Mouse (Mus musculus) midbrain, postnatal 0 days (tissue): ENCODE results near the gene Sfi1. TPM values are rescaled to one million over a fixed set of nuclear protein-coding genes. Genes with fewer than 3 reads are reported as not detected.
A peak's percentile ranks its signal among the peaks of the same experiment; 100 is the strongest.
"Not testable (repeated sequence)": the region's sequence is repeated elsewhere in the genome, so short reads cannot be mapped to it uniquely, and the experiment has no call there.

Source experiments
- ATAC-seq: fragments of 200-750 bp; cut with Nextera tagmentation; 2 replicates; pipeline ENCODE4 v1.8.0; 2017; ENCODE audit warnings: moderate number of reproducible peaks, mild to moderate bottlenecking, moderate TSS enrichment, moderate library complexity; ENCODE audit not compliant: low FRiP score
- DNase-seq: peaks from one replicate; pipeline ENCODE4 v3.0.0-alpha.2; 2015; ENCODE audit warnings: low spot score
- H3K27ac ChIP-seq: fragments of 300-500 bp; sonication (generic); 2 replicates; pipeline ENCODE4 v1.5.1; 2014; ENCODE audit warnings: low read depth, mild to moderate bottlenecking, low read length, mixed read lengths
- H3K27me3 ChIP-seq: fragments of 300-500 bp; sonication (generic); 2 replicates; pipeline ENCODE4 v1.6.1; 2014; ENCODE audit warnings: low read length, control low read depth, mixed read lengths; ENCODE audit not compliant: insufficient read depth
- H3K36me3 ChIP-seq: fragments of 300-500 bp; sonication (generic); 2 replicates; pipeline ENCODE4 v1.6.1; 2014; ENCODE audit warnings: low read length, control low read depth, mixed read lengths; ENCODE audit not compliant: insufficient read depth
- H3K4me1 ChIP-seq: fragments of 300-500 bp; sonication (generic); 2 replicates; pipeline ENCODE4 v1.6.1; 2014; ENCODE audit warnings: mild to moderate bottlenecking, control low read depth, antibody characterized with exemption, low read length, mixed read lengths; ENCODE audit not compliant: insufficient read depth
- H3K4me2 ChIP-seq: fragments of 300-500 bp; sonication (generic); 2 replicates; pipeline ENCODE4 v1.6.1; 2014; ENCODE audit warnings: low read depth, mild to moderate bottlenecking, low read length, mixed read lengths; ENCODE audit not compliant: poor library complexity, severe bottlenecking
- H3K4me3 ChIP-seq: fragments of 300-500 bp; sonication (generic); 2 replicates; pipeline ENCODE4 v1.5.1; 2014; ENCODE audit warnings: low read depth, mild to moderate bottlenecking, low read length, moderate library complexity
- H3K9ac ChIP-seq: fragments of 300-500 bp; sonication (generic); replicated peaks from 2 replicates; pipeline ENCODE4 v1.6.1; 2014; ENCODE audit warnings: mild to moderate bottlenecking, low read length, moderate library complexity, mixed read lengths; ENCODE audit not compliant: poor library complexity, severe bottlenecking
- H3K9me3 ChIP-seq: fragments of 300-500 bp; sonication (generic); 2 replicates; pipeline ENCODE4 v1.6.1; 2016; ENCODE audit warnings: low read length, control low read depth
- WGBS: fragments of 180-500 bp; shearing (Covaris S2); extraction: QIAGEN DNeasy Blood & Tissue Kit; methylation state at CpG from one replicate; pipeline ENCODE4 v1.1.7; 2014; 5-methylcytosine and 5-hydroxymethylcytosine counted together
- polyA plus RNA-seq: library from polyadenylated mRNA; unstranded; fragments of >200 nt; fragmentation: Nextera tagmentation; extraction: Ambion mirVana; gene quantifications from 2 replicates; pipeline ENCODE4 v1.2.1, GENCODE M21; 2015
- total RNA-seq: library from RNA; depleted of rRNA; stranded (reverse); fragments of >200 nt; gene quantifications from 2 replicates; pipeline ENCODE4 v1.2.3, GENCODE M21; 2014

Gene Sfi1
- total and polyA plus RNA-seq, 2 experiments from 2014 or later = 11.3 to 17.6 TPM

DNA sequence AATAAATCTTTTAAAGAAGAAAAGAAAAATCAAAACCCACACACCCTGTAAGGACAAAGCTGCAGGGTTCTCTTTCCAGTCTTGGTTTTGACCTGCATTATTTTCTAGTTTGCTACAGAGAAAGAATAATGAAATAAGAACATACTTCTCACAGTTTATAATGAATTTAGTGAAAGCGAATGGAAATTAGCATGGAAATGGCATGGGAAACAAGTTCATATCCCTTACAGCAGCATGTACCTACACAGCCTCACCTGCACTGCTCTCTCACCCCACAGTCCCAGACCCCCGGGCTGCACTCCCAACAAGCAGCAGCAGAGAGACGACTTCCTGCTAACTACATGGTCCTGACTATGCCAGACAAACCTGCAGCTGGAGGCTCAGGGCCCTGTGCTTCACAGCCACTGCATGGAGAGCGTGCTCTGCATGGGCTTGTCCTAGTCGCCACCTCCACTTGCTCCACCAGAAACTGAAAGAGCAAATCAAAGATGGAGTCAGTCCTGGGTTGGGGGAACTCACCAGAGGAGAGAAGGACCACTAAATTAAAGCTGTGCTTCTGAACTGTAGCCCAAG is 28.0 kb downstream of the Sfi1 start:
- not testable (repeated sequence) for H3K9ac ChIP-seq, H3K4me3 ChIP-seq, H3K36me3 ChIP-seq, H3K27ac ChIP-seq, H3K27me3 ChIP-seq, H3K4me2 ChIP-seq, H3K4me1 ChIP-seq
- 85% methylated on average over 3 of the region's 5 CpGs for WGBS
- ATAC-seq (peak; percentile 2; the same call in 1 of the 2 replicates), DNase-seq (peak; percentile 22)
- peaks cover 16% of the 10 kb centered on the region; the same call in 1 of the 2 replicates for H3K9me3 ChIP-seq

- not testable (repeated sequence) for H3K4me3 ChIP-seq, ATAC-seq, H3K36me3 ChIP-seq, H3K27ac ChIP-seq, H3K4me1 ChIP-seq, DNase-seq, H3K27me3 ChIP-seq, H3K9ac ChIP-seq, H3K4me2 ChIP-seq
- 56% methylated on average over 3 of the region's 3 CpGs for WGBS
- H3K9me3 ChIP-seq = peaks cover 16% of the 10 kb centered on the region; the same call in 1 of the 2 replicates
Observed at GRCm38 (mm10) chr11:3163661-3164060, 29.6 kb downstream of the Sfi1 start.

GRCm38 (mm10) chr11:3163122-3163521 is 30.1 kb downstream of the Sfi1 start:
- not testable (repeated sequence) for ATAC-seq, H3K4me2 ChIP-seq, H3K9ac ChIP-seq, H3K27me3 ChIP-seq, H3K4me1 ChIP-seq, H3K4me3 ChIP-seq, H3K36me3 ChIP-seq, H3K27ac ChIP-seq
- WGBS = 86% methylated on average over 2 of the region's 2 CpGs
- H3K9me3 ChIP-seq = peaks cover 16% of the 10 kb centered on the region; the same call in 1 of the 2 replicates
- peak; percentile 39 for DNase-seq

DNA sequence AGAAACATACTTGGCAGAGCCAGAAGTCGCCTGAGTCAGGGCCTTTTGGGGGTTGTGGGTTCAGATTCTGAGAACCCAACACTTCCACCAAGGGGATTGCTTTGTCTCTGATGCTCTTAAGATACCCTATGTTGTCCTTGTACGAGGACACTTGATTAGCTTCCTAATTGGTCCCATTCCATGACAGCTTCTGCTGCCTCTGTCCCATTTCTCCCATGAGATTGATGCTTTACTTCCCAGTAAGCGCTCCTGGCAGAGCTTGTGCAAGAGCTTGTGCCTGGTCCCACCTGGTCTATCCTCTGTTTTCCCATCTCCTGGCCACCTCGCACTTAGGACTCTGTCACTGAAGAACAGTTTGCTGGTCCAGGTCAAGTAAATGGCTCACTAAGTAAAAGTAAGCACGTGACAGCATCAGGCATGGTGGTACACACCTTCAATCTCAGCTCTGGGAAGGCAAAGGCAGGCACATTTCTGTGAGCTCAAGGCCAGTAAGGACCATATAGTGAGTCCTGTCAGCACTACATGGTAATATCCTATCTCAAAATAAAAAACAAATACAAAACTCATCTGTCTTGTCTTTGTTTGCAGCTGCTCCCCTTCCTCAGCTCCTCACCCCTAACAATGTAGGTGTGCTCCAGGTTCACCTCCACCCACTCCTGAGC is 30.9 kb downstream of the Sfi1 start:
- not testable (repeated sequence) for DNase-seq, H3K9ac ChIP-seq, H3K27ac ChIP-seq, H3K4me2 ChIP-seq, H3K4me1 ChIP-seq, H3K36me3 ChIP-seq, H3K4me3 ChIP-seq, H3K27me3 ChIP-seq
- 66% methylated on average over 5 of the region's 5 CpGs for WGBS
- H3K9me3 ChIP-seq = peaks cover 16% of the 10 kb centered on the region; the same call in 1 of the 2 replicates
- ATAC-seq = peak; percentile 39

GRCm38 (mm10) chr11:3161370-3161769 is 31.9 kb downstream of the Sfi1 start:
- DNase-seq, H3K27ac ChIP-seq, H3K4me1 ChIP-seq, H3K36me3 ChIP-seq, H3K9ac ChIP-seq, H3K4me3 ChIP-seq, H3K4me2 ChIP-seq, H3K27me3 ChIP-seq, ATAC-seq: not testable (repeated sequence)
- 54% methylated on average over 1 of the region's 2 CpGs for WGBS
- peaks cover 14% of the 10 kb centered on the region; the same call in 1 of the 2 replicates for H3K9me3 ChIP-seq

DNA sequence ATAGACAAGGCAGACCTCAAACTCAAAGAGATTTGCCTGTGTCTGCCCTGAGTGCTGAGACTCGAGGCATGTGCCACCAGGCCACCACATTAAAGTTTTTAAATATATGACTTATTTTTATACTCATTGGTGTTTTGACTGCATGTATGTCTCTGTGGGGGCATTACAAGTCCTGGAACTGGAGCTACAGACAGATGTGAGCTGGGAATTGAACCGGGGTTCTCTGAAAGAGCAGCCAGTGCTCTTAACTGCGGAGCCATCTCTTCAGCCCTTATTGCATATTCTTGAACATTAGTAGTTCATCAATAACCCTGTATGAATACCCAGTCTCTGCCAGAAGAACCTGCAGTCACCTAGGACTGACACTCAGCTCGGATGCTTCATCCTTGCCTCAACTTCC is 34.5 kb downstream of the Sfi1 start:
- not testable (repeated sequence) for H3K4me3 ChIP-seq, H3K4me2 ChIP-seq, DNase-seq, H3K27ac ChIP-seq, H3K36me3 ChIP-seq, ATAC-seq, H3K4me1 ChIP-seq, H3K9ac ChIP-seq, H3K27me3 ChIP-seq
- WGBS = 95% methylated on average over 4 of the region's 4 CpGs
- peaks cover 16% of the 10 kb centered on the region; the same call in 1 of the 2 replicates for H3K9me3 ChIP-seq

- not testable (repeated sequence) for H3K4me1 ChIP-seq, DNase-seq, H3K27ac ChIP-seq, ATAC-seq, H3K27me3 ChIP-seq, H3K36me3 ChIP-seq, H3K4me2 ChIP-seq, H3K4me3 ChIP-seq, H3K9ac ChIP-seq
- 94% methylated on average over 6 of the region's 6 CpGs for WGBS
- peaks cover 20% of the 10 kb centered on the region; the same call in 1 of the 2 replicates for H3K9me3 ChIP-seq
Observed at GRCm38 (mm10) chr11:3157996-3158395, 35.3 kb downstream of the Sfi1 start.

DNA sequence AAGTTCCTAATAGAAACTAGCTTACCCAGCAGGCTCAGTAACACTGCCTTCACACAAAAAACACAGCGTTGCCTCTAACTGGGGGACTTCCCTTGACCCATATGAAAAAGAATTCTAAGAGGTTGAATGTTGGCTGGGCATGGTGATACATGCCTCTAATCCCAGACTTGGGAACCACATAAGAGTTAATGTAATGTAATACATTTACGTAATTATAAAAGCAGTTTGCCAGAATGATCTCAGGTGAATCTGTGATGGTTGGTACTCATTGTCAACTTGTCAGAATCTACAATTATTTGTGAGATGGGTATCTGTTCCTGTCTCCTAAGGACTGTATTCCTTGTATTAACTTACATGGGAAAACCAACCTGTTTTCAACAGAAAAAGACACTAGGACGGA is 36.3 kb downstream of the Sfi1 start:
- not testable (repeated sequence) for H3K27me3 ChIP-seq, DNase-seq, H3K9ac ChIP-seq, H3K27ac ChIP-seq, H3K36me3 ChIP-seq, H3K4me1 ChIP-seq, H3K4me3 ChIP-seq, H3K4me2 ChIP-seq
- peaks cover 15% of the 10 kb centered on the region; the same call in 1 of the 2 replicates for H3K9me3 ChIP-seq
- ATAC-seq = 0 out of 2 replicates have a peak, but pooled peaks have one; percentile 6
- WGBS = 94% methylated on average over 2 of the region's 3 CpGs
